ENCODE assay signal across 27 mouse cellular contexts in the genomic region with DNA sequence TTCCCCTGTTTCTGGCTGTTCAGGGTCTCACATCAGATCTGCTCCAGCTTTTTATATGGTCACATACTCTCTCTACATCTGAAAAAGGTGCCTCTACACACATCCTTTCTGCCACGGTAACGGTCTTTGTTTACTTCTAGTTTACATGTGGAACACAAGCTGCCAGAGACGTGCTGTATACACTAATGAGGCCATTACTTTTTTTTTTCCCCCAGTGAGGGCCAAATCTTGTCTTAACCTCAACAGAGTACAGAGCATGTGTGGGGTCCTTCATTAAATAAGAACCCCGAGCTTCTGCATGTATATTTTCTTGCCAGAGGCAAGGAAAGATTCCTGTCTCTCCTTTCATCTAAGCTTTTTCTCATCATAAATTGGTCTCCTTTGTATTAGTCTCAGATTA.
DNase-seq lines count a peak whose midpoint lies in the region; ATAC-seq lines count a peak whose summit lies in the region.
"Had no signal": no experiment of that assay in that cellular context is flagged by ENCODE, and none has a peak within 500 bp of the region (broad histone marks: within the 10 kb centered on the region; RNA-seq: fewer than 3 reads in every experiment).

No protein-coding gene starts in this region.

- 70% methylated on average over 4 of the region's 4 CpGs for whole genome bisulfite sequencing in heart, embryonic 10.5 days
- WGBS in limb, embryonic 11.5 days = 19% methylated on average over 4 of the region's 4 CpGs

- H3K27ac ChIP-seq in heart, embryonic 10.5 days = no peak overlapping the region
- peak overlapping the region; percentile 59 for H3K27ac ChIP-seq in limb, embryonic 11.5 days (replicated peaks; ENCODE audit: low read depth, low read length)
- H3K27ac ChIP-seq: embryonic facial prominence, embryonic 13.5 days; heart, embryonic 13.5 days; hindbrain, embryonic 12.5 days; liver, embryonic 15.5 days; stomach, embryonic 15.5 days had no signal

- H3K9me3 ChIP-seq in heart, embryonic 10.5 days = no peaks in the 10 kb centered on the region
- no peaks in the 10 kb centered on the region for H3K9me3 ChIP-seq in limb, embryonic 11.5 days (ENCODE audit: control insufficient read depth, low read length)
- H3K9me3 ChIP-seq: embryonic facial prominence, embryonic 13.5 days; heart, embryonic 13.5 days; hindbrain, embryonic 12.5 days; liver, embryonic 15.5 days; stomach, embryonic 15.5 days had no signal

- peak; percentile 3 for DNase-seq in embryo, embryonic 11.5 days (ENCODE audit: low read depth, low spot score)
- DNase-seq in embryo, embryonic 9.5 days (ENCODE audit: extremely low spot score) = no peak
- DNase-seq in heart, adult 11 months = peak; percentile 43
- DNase-seq in heart, embryonic 10.5 days (ENCODE audit: low spot score) = no peak
- peak; percentile 1 for DNase-seq in CD4-positive helper T cell, adult 2 months (ENCODE audit: low read depth, low spot score)
- DNase-seq in limb, embryonic 11.5 days (ENCODE audit: low spot score) = peak; percentile 37
- DNase-seq: adrenal gland, postnatal 14 days; cerebellum, adult 8-10 months; cerebellum, postnatal 36 days; gastrocnemius, postnatal 14 days; heart, adult 18-20 months; heart, postnatal 14 days; kidney, adult 18-20 months; kidney, postnatal 4 days; liver; lung, postnatal 4 days; right cerebral cortex, adult 18-20 months; thymus, postnatal 25 days had no signal

- no peak overlapping the region; the same call in 1 of the 2 replicates for H3K4me2 ChIP-seq in limb, embryonic 11.5 days (ENCODE audit: low read depth, severe bottlenecking)
- H3K4me2 ChIP-seq: embryonic facial prominence, embryonic 13.5 days; heart, embryonic 13.5 days; hindbrain, embryonic 12.5 days; liver, embryonic 15.5 days; stomach, embryonic 15.5 days had no signal

- H3K27me3 ChIP-seq in heart, embryonic 10.5 days (ENCODE audit: insufficient read depth, poor library complexity, severe bottlenecking) = no peaks in the 10 kb centered on the region
- H3K27me3 ChIP-seq in limb, embryonic 11.5 days (ENCODE audit: control insufficient read depth, insufficient read depth, low read length) = no peaks in the 10 kb centered on the region
- H3K27me3 ChIP-seq: embryonic facial prominence, embryonic 13.5 days; heart, embryonic 13.5 days; hindbrain, embryonic 12.5 days; liver, embryonic 15.5 days; stomach, embryonic 15.5 days had no signal

- H3K9ac ChIP-seq in limb, embryonic 11.5 days (ENCODE audit: low read length) = no peak overlapping the region
- H3K9ac ChIP-seq: embryonic facial prominence, embryonic 13.5 days; heart, embryonic 13.5 days; hindbrain, embryonic 12.5 days; liver, embryonic 15.5 days; stomach, embryonic 15.5 days had no signal

- H3K36me3 ChIP-seq in heart, embryonic 10.5 days = no peaks in the 10 kb centered on the region
- H3K36me3 ChIP-seq in limb, embryonic 11.5 days (ENCODE audit: control insufficient read depth, insufficient read depth, low read length) = no peaks in the 10 kb centered on the region
- H3K36me3 ChIP-seq: embryonic facial prominence, embryonic 13.5 days; heart, embryonic 13.5 days; hindbrain, embryonic 12.5 days; liver, embryonic 15.5 days; stomach, embryonic 15.5 days had no signal

- ATAC-seq in limb, embryonic 11.5 days (ENCODE audit: insufficient number of reproducible peaks, low FRiP score, low TSS enrichment, low read depth) = peak; percentile 79
- no peak for ATAC-seq in erythroid progenitor cell, adult 5-6 weeks (replicated peaks; ENCODE audit: low FRiP score, poor library complexity, severe bottlenecking)
- ATAC-seq: CD4-positive, CD25-positive, alpha-beta regulatory T cell, adult 4 months; inflammation-experienced regulatory T-cells, adult 6 months had no signal

- no peaks in the 10 kb centered on the region for H3K4me1 ChIP-seq in heart, embryonic 10.5 days
- no peaks in the 10 kb centered on the region for H3K4me1 ChIP-seq in limb, embryonic 11.5 days (ENCODE audit: control insufficient read depth, insufficient read depth, low read length)
- H3K4me1 ChIP-seq: heart, embryonic 13.5 days; hindbrain, embryonic 12.5 days; liver, embryonic 15.5 days; stomach, embryonic 15.5 days had no signal

- H3K4me3 ChIP-seq in heart, embryonic 10.5 days = no peak overlapping the region
- H3K4me3 ChIP-seq in limb, embryonic 11.5 days (ENCODE audit: low read depth, low read length) = no peak overlapping the region
- H3K4me3 ChIP-seq: embryonic facial prominence, embryonic 13.5 days; erythroblast, embryonic 14.5 days; heart, embryonic 13.5 days; hindbrain, embryonic 12.5 days; liver, embryonic 15.5 days; stomach, embryonic 15.5 days had no signal

Comparison
In these comparisons a context has a peak if more than half of its experiments do, and no peak if none do; other contexts are left out.
1. DNase-seq: peak in embryo, embryonic 11.5 days (single experiment), heart, adult 11 months (single experiment), CD4-positive helper T cell, adult 2 months (single experiment) and limb, embryonic 11.5 days (single experiment); none in embryo, embryonic 9.5 days (single experiment) and heart, embryonic 10.5 days (single experiment).